Mouse (Mus musculus) kidney, postnatal 0 days (tissue): Measurements from ENCODE around the gene Scd2. TPM values are rescaled to one million over a fixed set of nuclear protein-coding genes. Genes with fewer than 3 reads are reported as not detected.

ENCODE experiments used
- ATAC-seq: fragments of 200-750 bp; cut with Nextera tagmentation; replicated peaks from 2 replicates; pipeline ENCODE4 v1.8.0; 2017; ENCODE audit warnings: low read depth, moderate number of reproducible peaks, moderate TSS enrichment, moderate library complexity; ENCODE audit not compliant: low FRiP score
- DNase-seq: peaks from one replicate; pipeline ENCODE4 v3.0.0-alpha.2; 2016; ENCODE audit warnings: low spot score
- H3K27ac ChIP-seq: fragments of 300-500 bp; sonication (generic); 2 replicates; pipeline ENCODE4 v1.5.1; 2014; ENCODE audit warnings: mild to moderate bottlenecking
- H3K27me3 ChIP-seq: fragments of 300-500 bp; sonication (generic); 2 replicates; pipeline ENCODE4 v1.6.1; 2014; ENCODE audit warnings: low read length, mixed read lengths; ENCODE audit not compliant: insufficient read depth
- H3K36me3 ChIP-seq: fragments of 300-500 bp; sonication (generic); 2 replicates; pipeline ENCODE4 v1.6.1; 2014; ENCODE audit warnings: low read length, mixed read lengths; ENCODE audit not compliant: insufficient read depth
- H3K4me1 ChIP-seq: fragments of 300-500 bp; sonication (generic); replicated peaks from 2 replicates; pipeline ENCODE4 v1.6.1; 2014; ENCODE audit warnings: antibody characterized with exemption, low read length, mixed read lengths; ENCODE audit not compliant: insufficient read depth
- H3K4me2 ChIP-seq: fragments of 300-500 bp; sonication (generic); 2 replicates; pipeline ENCODE4 v1.6.1; 2014; ENCODE audit warnings: mild to moderate bottlenecking, low read length, moderate library complexity, mixed read lengths
- H3K4me3 ChIP-seq: fragments of 300-500 bp; sonication (generic); replicated peaks from 2 replicates; pipeline ENCODE4 v1.5.1; 2014; ENCODE audit warnings: low read depth, low read length
- H3K9ac ChIP-seq: fragments of 300-500 bp; sonication (generic); 2 replicates; pipeline ENCODE4 v1.6.1; 2014; ENCODE audit warnings: low read depth, low read length
- H3K9me3 ChIP-seq: fragments of 300-500 bp; sonication (generic); replicated peaks from 2 replicates; pipeline ENCODE4 v1.6.1; 2016; ENCODE audit warnings: low read length, inconsistent platforms, mixed read lengths
- CTCF ChIP-seq: IDR thresholded peaks from 2 replicates; pipeline ENCODE4 v1.5.1; 2016; ENCODE audit warnings: antibody characterized with exemption, low read depth, mild to moderate bottlenecking, moderate library complexity
- WGBS: fragments of 180-500 bp; shearing (Covaris S2); extraction: QIAGEN DNeasy Blood & Tissue Kit; methylation state at CpG from one replicate; pipeline ENCODE4 v1.1.7; 2014; 5-methylcytosine and 5-hydroxymethylcytosine counted together
- microRNA-seq: library from miRNA; unstranded; fragments of <30 nt; microRNA quantifications from one replicate; pipeline ENCODE4, GENCODE M21; 2016
- polyA plus RNA-seq: library from polyadenylated mRNA; unstranded; fragments of >200 nt; fragmentation: Nextera tagmentation; extraction: Ambion mirVana; gene quantifications from 2 replicates; pipeline ENCODE4 v1.2.1, GENCODE M21; 2015

Scd2 gene
- polyA plus RNA-seq, 1 experiment from 2014 or later: 81.1 TPM

DNA sequence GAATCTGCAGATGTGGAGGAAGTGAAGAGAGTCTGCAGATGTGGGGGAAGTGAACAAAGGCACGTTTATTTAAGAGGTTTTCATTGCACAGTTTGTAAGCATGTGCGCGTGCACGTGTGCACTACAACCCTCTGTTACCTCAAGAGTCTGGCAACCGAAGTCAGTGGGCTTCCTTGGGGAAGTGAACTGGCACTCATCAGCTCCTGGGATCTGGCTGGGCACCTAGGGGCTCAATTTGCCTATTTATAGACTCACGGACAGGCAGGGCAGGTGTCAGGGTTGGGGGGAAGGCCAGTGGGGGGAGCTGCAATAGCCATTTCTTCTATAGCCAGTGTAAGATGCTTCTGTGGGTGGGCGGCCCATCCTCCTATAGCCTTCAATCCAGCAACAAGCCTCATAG, 58.3 kb downstream of the Scd2 start:
- TF ChIP-seq CTCF: no peak
- no peak overlapping the region for H3K9ac ChIP-seq
- H3K27me3 ChIP-seq: no peaks in the 10 kb centered on the region
- no peak overlapping the region for H3K4me2 ChIP-seq
- ATAC-seq: no peak
- H3K9me3 ChIP-seq: no peaks in the 10 kb centered on the region
- no peaks in the 10 kb centered on the region for H3K4me1 ChIP-seq
- H3K27ac ChIP-seq: no peak overlapping the region
- DNase-seq: no peak
- H3K36me3 ChIP-seq: no peaks in the 10 kb centered on the region
- H3K4me3 ChIP-seq: no peak overlapping the region
- 80% methylated on average over 7 of the region's 7 CpGs for WGBS

Small RNAs within 50 kb of the gene (microRNA-seq; reads per million reads assigned to microRNA genes)
- not detected for gene Mir5114

Other genes with a start within 250 kb of the Scd2 start
- 44.4 and 47.5 TPM in 2 replicates for gene Erlin1, start 223.9 kb upstream of the Scd2 start, polyA plus RNA-seq
- gene Chuk, start 186.2 kb upstream of the Scd2 start, polyA plus RNA-seq: 43.3 and 47.5 TPM in 2 replicates
- 23.7 and 24.1 TPM in 2 replicates for gene Cwf19l1, start 157.8 kb upstream of the Scd2 start, polyA plus RNA-seq
- 89.6 and 93.1 TPM in 2 replicates for gene Bloc1s2, start 147.2 kb upstream of the Scd2 start, polyA plus RNA-seq
- gene Pkd2l1, start 101.2 kb upstream of the Scd2 start, polyA plus RNA-seq: 0.08 TPM in 1 of 2 replicates, not detected in the other
- gene Scd3, start 90.4 kb upstream of the Scd2 start, polyA plus RNA-seq: 0.28 and 0.66 TPM in 2 replicates
- gene Scd4, start 39.4 kb downstream of the Scd2 start, polyA plus RNA-seq: 0.12 and 0.18 TPM in 2 replicates
- gene Scd1, start 114.2 kb downstream of the Scd2 start, polyA plus RNA-seq: 2.0 and 2.2 TPM in 2 replicates
- 0.88 and 1.8 TPM in 2 replicates for gene Wnt8b, start 199.8 kb downstream of the Scd2 start, polyA plus RNA-seq